Mouse (Mus musculus): Measurements from ENCODE around the gene Grip1.

The Grip1 gene

GRCm38 (mm10) chr10:119951460-119951859, 497.8 kb downstream of the Grip1 start:
- DNase-seq (ENCODE audit: low read depth): no peak

- no peak for DNase-seq (ENCODE audit: low read depth)
These were observed 503.8 kb downstream of the Grip1 start for GRCm38 (mm10) chr10:119957260-119957955.

- DNase-seq (ENCODE audit: low read depth): no peak
These were observed 507.3 kb downstream of the Grip1 start for GRCm38 (mm10) chr10:119960915-119961314.

- no peak for DNase-seq (ENCODE audit: low read depth)
These were observed 512.7 kb downstream of the Grip1 start for GRCm38 (mm10) chr10:119966321-119966720.

- DNase-seq (ENCODE audit: low read depth): no peak
These were observed 525.8 kb downstream of the Grip1 start for GRCm38 (mm10) chr10:119979396-119979795.

- no peak for DNase-seq (ENCODE audit: low read depth)
These were observed 526.4 kb downstream of the Grip1 start for GRCm38 (mm10) chr10:119980032-119980431.

- DNase-seq (ENCODE audit: low read depth): no peak
These were observed 530.7 kb downstream of the Grip1 start for GRCm38 (mm10) chr10:119984299-119984698.

GRCm38 (mm10) chr10:119998475-119998874, 544.8 kb downstream of the Grip1 start:
- no peak for DNase-seq (ENCODE audit: low read depth)

GRCm38 (mm10) chr10:120002149-120002548, 548.5 kb downstream of the Grip1 start:
- DNase-seq (ENCODE audit: low read depth): no peak

- no peak for DNase-seq (ENCODE audit: low read depth)
These were observed 550.5 kb downstream of the Grip1 start for GRCm38 (mm10) chr10:120004096-120004495.

GRCm38 (mm10) chr10:120005581-120005980, 552.0 kb downstream of the Grip1 start:
- no peak for DNase-seq (ENCODE audit: low read depth)

- DNase-seq (ENCODE audit: low read depth): no peak
These were observed 558.7 kb downstream of the Grip1 start for GRCm38 (mm10) chr10:120012331-120012730.

GRCm38 (mm10) chr10:120015117-120015516, 561.5 kb downstream of the Grip1 start:
- DNase-seq (ENCODE audit: low read depth): no peak

GRCm38 (mm10) chr10:120026437-120026836, 572.8 kb downstream of the Grip1 start:
- no peak for DNase-seq (ENCODE audit: low read depth)

GRCm38 (mm10) chr10:120030901-120031300, 577.3 kb downstream of the Grip1 start:
- no peak for DNase-seq (ENCODE audit: low read depth)

- no peak for DNase-seq (ENCODE audit: low read depth)
These were observed 577.7 kb downstream of the Grip1 start for GRCm38 (mm10) chr10:120031316-120031715.

GRCm38 (mm10) chr10:120033866-120034265, 580.2 kb downstream of the Grip1 start:
- DNase-seq (ENCODE audit: low read depth): no peak

GRCm38 (mm10) chr10:120035211-120035733, 581.6 kb downstream of the Grip1 start:
- no peak for DNase-seq (ENCODE audit: low read depth)

GRCm38 (mm10) chr10:120035824-120036223, 582.2 kb downstream of the Grip1 start:
- DNase-seq (ENCODE audit: low read depth): no peak

- DNase-seq (ENCODE audit: low read depth): no peak
These were observed 584.6 kb downstream of the Grip1 start for GRCm38 (mm10) chr10:120038194-120038593.

GRCm38 (mm10) chr10:120044237-120044636, 590.6 kb downstream of the Grip1 start:
- DNase-seq (ENCODE audit: low read depth): no peak

- DNase-seq (ENCODE audit: low read depth): no peak
These were observed 591.1 kb downstream of the Grip1 start for GRCm38 (mm10) chr10:120044714-120045234.

GRCm38 (mm10) chr10:120060579-120061237, 607.1 kb downstream of the Grip1 start:
- DNase-seq (ENCODE audit: low read depth): no peak
